Comparison of ENCODE assay signal across 9 mouse cellular contexts in genomic region chr10:24317126-24317836, GRCm38 (mm10).
A peak's percentile ranks its signal among the peaks of the same experiment; 100 is the strongest.
DNase-seq lines count a peak whose midpoint lies in the region; ATAC-seq lines count a peak whose summit lies in the region.
"Had no signal": no experiment of that assay in that cellular context is flagged by ENCODE, and none has a peak within 500 bp of the region (broad histone marks: within the 10 kb centered on the region; RNA-seq: fewer than 3 reads in every experiment).

No protein-coding gene starts in this region.

- no peaks in the 10 kb centered on the region for H3K9me3 ChIP-seq in forebrain, embryonic 12.5 days
- no peaks in the 10 kb centered on the region for H3K9me3 ChIP-seq in forebrain, embryonic 10.5 days
- no peaks in the 10 kb centered on the region for H3K9me3 ChIP-seq in lung, embryonic 16.5 days (ENCODE audit: control insufficient read depth, low read length)
- H3K9me3 ChIP-seq: limb, embryonic 13.5 days had no signal

- no peak overlapping the region for H3K27ac ChIP-seq in forebrain, embryonic 12.5 days
- no peak overlapping the region for H3K27ac ChIP-seq in forebrain, embryonic 10.5 days
- no peak overlapping the region for H3K27ac ChIP-seq in lung, embryonic 16.5 days (ENCODE audit: low read length)
- H3K27ac ChIP-seq: limb, embryonic 13.5 days had no signal

- peak; percentile 36; the same call in 1 of the 2 replicates for ATAC-seq in forebrain, embryonic 12.5 days (ENCODE audit: low FRiP score)
- peak; percentile 38 for ATAC-seq in lung, embryonic 16.5 days (ENCODE audit: low read depth)
- no peak for ATAC-seq in activated CD4-positive, CD25-positive, alpha-beta regulatory T cell, adult 4 months

- H3K4me1 ChIP-seq in forebrain, embryonic 12.5 days: no peaks in the 10 kb centered on the region
- peaks cover 5% of the 10 kb centered on the region; the same call in 1 of the 2 replicates for H3K4me1 ChIP-seq in forebrain, embryonic 10.5 days
- H3K4me1 ChIP-seq in lung, embryonic 16.5 days (replicated peaks; ENCODE audit: control insufficient read depth, insufficient read depth, low read length): 0 out of 2 replicates have a peak, but pooled peaks cover 3% of the 10 kb centered on the region
- H3K4me1 ChIP-seq: limb, embryonic 13.5 days had no signal

- 61% methylated on average over 19 of the region's 19 CpGs for WGBS in forebrain, embryonic 12.5 days
- WGBS in forebrain, embryonic 10.5 days: 75% methylated on average over 19 of the region's 19 CpGs
- WGBS in lung, embryonic 16.5 days: 35% methylated on average over 19 of the region's 19 CpGs

- H3K27me3 ChIP-seq in forebrain, embryonic 12.5 days: no peaks in the 10 kb centered on the region
- H3K27me3 ChIP-seq in forebrain, embryonic 10.5 days (ENCODE audit: poor library complexity, severe bottlenecking): no peaks in the 10 kb centered on the region
- no peaks in the 10 kb centered on the region for H3K27me3 ChIP-seq in lung, embryonic 16.5 days (ENCODE audit: control insufficient read depth, insufficient read depth, low read depth, low read length)
- H3K27me3 ChIP-seq: limb, embryonic 13.5 days had no signal

- H3K4me2 ChIP-seq in forebrain, embryonic 12.5 days: no peak overlapping the region
- peak overlapping the region; percentile 15; the same call in 1 of the 2 replicates for H3K4me2 ChIP-seq in lung, embryonic 16.5 days (ENCODE audit: low read depth, low read length)
- H3K4me2 ChIP-seq: limb, embryonic 13.5 days had no signal

- H3K36me3 ChIP-seq in forebrain, embryonic 12.5 days (replicated peaks): no peaks in the 10 kb centered on the region
- no peaks in the 10 kb centered on the region for H3K36me3 ChIP-seq in forebrain, embryonic 10.5 days (replicated peaks)
- no peaks in the 10 kb centered on the region for H3K36me3 ChIP-seq in lung, embryonic 16.5 days (ENCODE audit: control insufficient read depth, insufficient read depth, low read length)
- H3K36me3 ChIP-seq: limb, embryonic 13.5 days had no signal

- H3K9ac ChIP-seq in forebrain, embryonic 12.5 days: no peak overlapping the region
- H3K9ac ChIP-seq in lung, embryonic 16.5 days (ENCODE audit: low read length): no peak overlapping the region
- H3K9ac ChIP-seq: limb, embryonic 13.5 days had no signal

- DNase-seq in forebrain, embryonic 10.5 days (ENCODE audit: extremely low spot score, low spot score): no peak
- DNase-seq in brain, adult 2 months (ENCODE audit: low read depth, low spot score): peak; percentile 29
- DNase-seq in gastrocnemius, postnatal 25 days: peak; percentile 76
- DNase-seq in kidney, postnatal 14 days: peak; percentile 79
- peak; percentile 23 for DNase-seq in right cerebral cortex, postnatal 25 days

- H3K4me3 ChIP-seq in forebrain, embryonic 12.5 days (replicated peaks): no peak overlapping the region
- H3K4me3 ChIP-seq in forebrain, embryonic 10.5 days: no peak overlapping the region
- no peak overlapping the region for H3K4me3 ChIP-seq in lung, embryonic 16.5 days (ENCODE audit: low read length)
- H3K4me3 ChIP-seq: limb, embryonic 13.5 days had no signal
